Mouse (Mus musculus) ES-Bruce4 (cell line): ENCODE measurements around the gene Aldh1a2.

ENCODE experiments used
- CTCF ChIP-seq: IDR thresholded peaks from one replicate; pipeline ENCODE4 v1.8.1; 2011; ENCODE audit warnings: low read depth, low read length
- EP300 ChIP-seq: IDR thresholded peaks from 2 replicates; pipeline ENCODE4 v1.6.1; 2011; ENCODE audit warnings: low read depth, low read length; ENCODE audit not compliant: insufficient read depth

DNA sequence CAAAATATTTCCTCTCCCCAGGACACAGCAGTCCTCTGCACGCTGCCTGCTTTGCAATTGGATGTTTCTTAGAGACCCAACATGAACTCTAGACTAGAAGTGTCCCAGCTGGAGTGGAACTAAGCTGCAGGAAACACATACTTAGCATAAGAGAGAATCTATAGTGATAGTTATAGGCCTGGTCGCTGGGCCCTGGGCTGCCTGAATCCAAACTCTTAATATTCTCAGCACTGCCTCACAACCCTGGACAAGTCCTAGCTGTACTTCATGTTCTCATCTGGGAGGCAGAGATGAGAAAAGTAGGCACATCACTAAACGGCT, 102.3 kb downstream of the Aldh1a2 start:
- TF ChIP-seq CTCF (no peak), EP300 (no peak)
